Mouse (Mus musculus) limb, embryonic 11.5 days (tissue): ENCODE data around the gene Ubap2l. TPM values are rescaled to one million over a fixed set of nuclear protein-coding genes. Genes with fewer than 3 reads are reported as not detected.
A peak's percentile ranks its signal among the peaks of the same experiment; 100 is the strongest.

Source experiments
- microRNA counts: library from miRNA; unstranded; fragments of <30 nt; microRNA quantifications from one replicate; lab custom pipeline; 2016
- microRNA-seq: library from miRNA; unstranded; fragments of <30 nt; microRNA quantifications from one replicate; pipeline ENCODE4, GENCODE M21; 2016
- polyA plus RNA-seq: library from polyadenylated mRNA; unstranded; fragments of >200 nt; fragmentation: Nextera tagmentation; extraction: Ambion mirVana; gene quantifications from 2 replicates; pipeline ENCODE4 v1.2.1, GENCODE M21; 2014

The Ubap2l gene
- polyA plus RNA-seq, 1 experiment from 2014 or later, result 238 TPM

MicroRNAs encoded within 50 kb of the gene (microRNA counts, 519-probe panel; counts per million panel counts)
- 4,146 counts per million, percentile 61 among the panel's probes with 10 or more counts for microRNA mmu-miR-190b (lab: Ali Mortazavi, UCI)

Small RNA genes within 50 kb of the gene (microRNA-seq; reads per million reads assigned to microRNA genes)
- gene Mir190b, result 18.0 reads per million, percentile 28 among the genes with 10 or more reads in this experiment
- 1.2 reads per million for gene Mir7669

Other genes starting within 250 kb of the Ubap2l start
- 3.1 and 3.4 TPM in 2 replicates for gene She, start 221.3 kb downstream of the Ubap2l start, polyA plus RNA-seq
- gene Il6ra, start 139.4 kb downstream of the Ubap2l start, polyA plus RNA-seq, result 0.13 and 0.40 TPM in 2 replicates
- gene Atp8b2, start 89.1 kb downstream of the Ubap2l start, polyA plus RNA-seq, result 12.8 and 14.9 TPM in 2 replicates
- 241 and 262 TPM in 2 replicates for gene Hax1, start 53.8 kb downstream of the Ubap2l start, polyA plus RNA-seq
- gene 4933434E20Rik, start 992 bp downstream of the Ubap2l start, polyA plus RNA-seq, result 160 and 175 TPM in 2 replicates
- 578 and 605 TPM in 2 replicates for gene Tpm3, start 20.0 kb upstream of the Ubap2l start, polyA plus RNA-seq
- 0.49 and 0.72 TPM in 2 replicates for gene Nup210l, start 51.5 kb upstream of the Ubap2l start, polyA plus RNA-seq
- gene Rps27, start 161.0 kb upstream of the Ubap2l start, polyA plus RNA-seq, result 1,463 and 1,516 TPM in 2 replicates
- gene Rab13, start 161.1 kb upstream of the Ubap2l start, polyA plus RNA-seq, result 15.4 and 16.9 TPM in 2 replicates
- 79.5 and 80.1 TPM in 2 replicates for gene Jtb, start 179.0 kb upstream of the Ubap2l start, polyA plus RNA-seq
- gene Creb3l4, start 190.9 kb upstream of the Ubap2l start, polyA plus RNA-seq, result 11.0 and 11.3 TPM in 2 replicates
- gene Slc39a1, start 195.5 kb upstream of the Ubap2l start, polyA plus RNA-seq, result 58.0 and 58.3 TPM in 2 replicates
- 16.7 TPM in 2 replicates for gene Crtc2, start 201.5 kb upstream of the Ubap2l start, polyA plus RNA-seq
- gene Dennd4b, start 212.6 kb upstream of the Ubap2l start, polyA plus RNA-seq, result 3.9 and 5.5 TPM in 2 replicates
- gene Gatad2b, start 240.6 kb upstream of the Ubap2l start, polyA plus RNA-seq, result 16.2 and 18.9 TPM in 2 replicates